In the genomic region with DNA sequence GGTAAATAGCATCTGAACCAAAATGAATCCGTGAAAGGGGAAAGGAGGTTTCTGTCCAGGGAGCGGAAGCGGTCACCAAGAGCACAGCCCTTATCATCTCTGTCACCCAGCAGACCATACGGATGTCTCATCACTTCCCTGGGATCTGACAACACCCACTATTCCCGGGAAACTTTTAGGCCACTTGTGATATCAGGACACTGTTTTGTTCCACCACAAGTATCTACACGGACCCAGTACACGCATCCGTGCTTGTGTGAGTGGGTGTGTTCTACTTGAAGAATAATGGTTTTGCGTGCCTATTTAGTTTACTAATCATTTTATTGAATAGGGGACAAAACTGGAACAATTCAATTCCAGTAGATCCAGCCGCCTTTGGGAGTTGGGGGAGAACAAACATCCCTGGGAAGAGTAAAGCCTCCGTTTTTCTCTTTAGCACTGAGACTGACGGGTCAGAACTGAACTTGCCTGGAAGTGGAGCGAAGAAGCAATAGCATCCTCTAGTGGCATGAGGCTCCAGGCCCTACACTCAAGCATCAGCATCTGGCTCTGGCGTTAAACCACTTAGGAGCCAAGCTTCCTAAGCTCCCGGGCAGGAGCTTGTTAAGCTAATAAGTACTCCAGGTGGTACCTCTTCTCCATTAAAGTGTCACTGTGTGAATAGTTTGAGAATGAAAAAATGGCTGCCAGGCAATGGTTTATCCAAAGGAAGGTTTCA, we compare ENCODE assay signal across 8 mouse cellular contexts. TPM values are rescaled to one million over a fixed set of nuclear protein-coding genes. Genes with fewer than 3 reads are reported as not detected.
DNase-seq lines count a peak whose midpoint lies in the region; ATAC-seq and TF ChIP-seq lines count a peak whose summit lies in the region.

No protein-coding gene starts in this region.

- no peak overlapping the region for H3K4me2 ChIP-seq in liver, embryonic 11.5 days
- H3K4me2 ChIP-seq in kidney, embryonic 14.5 days (replicated peaks; ENCODE audit: low read depth, low read length) = no peak overlapping the region
- no peak overlapping the region for H3K4me2 ChIP-seq in limb, embryonic 11.5 days (ENCODE audit: low read depth, severe bottlenecking)

- no peak for TF ChIP-seq POLR2A in liver, adult 2 months (IDR thresholded peaks at IDR 0.05; ENCODE audit: extremely low read depth, insufficient read depth, low read length)
- TF ChIP-seq POLR2A in heart, adult 2 months (IDR thresholded peaks at IDR 0.05; ENCODE audit: insufficient read depth, low read depth, low read length) = no peak

- peak; percentile 1 for DNase-seq in liver, adult 2 months (ENCODE audit: extremely low read depth, low read depth, low spot score)
- no peak for DNase-seq in liver, embryonic 11.5 days (ENCODE audit: low spot score)
- DNase-seq in cerebellum, postnatal 25 days = peak; percentile 52 to 68
- peak; percentile 31 to 32 for DNase-seq in heart, adult 2 months
- peak; percentile 53 for DNase-seq in limb, embryonic 11.5 days (ENCODE audit: low spot score)
- peak; percentile 66 for DNase-seq in retina, postnatal 1 day
- DNase-seq in thymus, postnatal 14 days = no peak

- H3K4me1 ChIP-seq in liver, adult 2 months (ENCODE audit: control insufficient read depth, insufficient read depth, low read length) = no peaks in the 10 kb centered on the region
- H3K4me1 ChIP-seq in liver, embryonic 11.5 days (replicated peaks; ENCODE audit: control insufficient read depth, insufficient read depth, low read length) = no peaks in the 10 kb centered on the region
- H3K4me1 ChIP-seq in heart, adult 2 months (ENCODE audit: control insufficient read depth, insufficient read depth, low read length) = no peaks in the 10 kb centered on the region
- no peaks in the 10 kb centered on the region for H3K4me1 ChIP-seq in kidney, embryonic 14.5 days (ENCODE audit: control insufficient read depth, insufficient read depth, low read length)
- no peaks in the 10 kb centered on the region for H3K4me1 ChIP-seq in limb, embryonic 11.5 days (ENCODE audit: control insufficient read depth, insufficient read depth, low read length)

- ATAC-seq in liver, embryonic 11.5 days (replicated peaks; ENCODE audit: low FRiP score) = no peak
- ATAC-seq in kidney, embryonic 14.5 days (ENCODE audit: low FRiP score, low TSS enrichment) = peak; percentile 71
- ATAC-seq in limb, embryonic 11.5 days (ENCODE audit: insufficient number of reproducible peaks, low FRiP score, low TSS enrichment, low read depth) = peak; percentile 39; the same call in 1 of the 2 replicates

- no peaks in the 10 kb centered on the region for H3K79me2 ChIP-seq in liver, adult 2 months (ENCODE audit: control insufficient read depth, insufficient read depth, low read length)
- no peaks in the 10 kb centered on the region for H3K79me2 ChIP-seq in heart, adult 2 months (replicated peaks; ENCODE audit: control insufficient read depth, insufficient read depth, low read length)

- peak; percentile 62; the same call in 1 of the 2 replicates for TF ChIP-seq CTCF in liver, adult 2 months (IDR thresholded peaks at IDR 0.05; ENCODE audit: low read depth, low read length)
- peak; percentile 75 for TF ChIP-seq CTCF in heart, adult 2 months (IDR thresholded peaks at IDR 0.05)

- no peak overlapping the region for H3K27ac ChIP-seq in liver, adult 2 months (replicated peaks; ENCODE audit: insufficient read depth, low read depth, low read length)
- H3K27ac ChIP-seq in liver, embryonic 11.5 days (ENCODE audit: low read depth, low read length) = no peak overlapping the region
- no peak overlapping the region for H3K27ac ChIP-seq in heart, adult 2 months
- H3K27ac ChIP-seq in kidney, embryonic 14.5 days (ENCODE audit: low read depth, low read length) = no peak overlapping the region
- H3K27ac ChIP-seq in limb, embryonic 11.5 days (replicated peaks; ENCODE audit: low read depth, low read length) = no peak overlapping the region

- intact Hi-C loops in heart, adult 2 months (cut with DNase I) = no loop called here

- H3K27me3 ChIP-seq in liver, adult 2 months (ENCODE audit: control insufficient read depth, insufficient read depth, low read length) = no peaks in the 10 kb centered on the region
- H3K27me3 ChIP-seq in liver, embryonic 11.5 days (replicated peaks; ENCODE audit: control insufficient read depth, insufficient read depth, low read length) = no peaks in the 10 kb centered on the region
- H3K27me3 ChIP-seq in heart, adult 2 months (ENCODE audit: control insufficient read depth, insufficient read depth, low read length) = no peaks in the 10 kb centered on the region
- H3K27me3 ChIP-seq in kidney, embryonic 14.5 days (ENCODE audit: control insufficient read depth, insufficient read depth, low read length) = no peaks in the 10 kb centered on the region
- H3K27me3 ChIP-seq in limb, embryonic 11.5 days (ENCODE audit: control insufficient read depth, insufficient read depth, low read length) = no peaks in the 10 kb centered on the region

- no peaks in the 10 kb centered on the region for H3K36me3 ChIP-seq in liver, adult 2 months (ENCODE audit: control insufficient read depth, insufficient read depth, low read length)
- no peaks in the 10 kb centered on the region for H3K36me3 ChIP-seq in liver, embryonic 11.5 days (ENCODE audit: control insufficient read depth, insufficient read depth, low read length)
- no peaks in the 10 kb centered on the region for H3K36me3 ChIP-seq in heart, adult 2 months (ENCODE audit: control insufficient read depth, insufficient read depth, low read length)
- H3K36me3 ChIP-seq in kidney, embryonic 14.5 days (ENCODE audit: control insufficient read depth, insufficient read depth, low read length) = no peaks in the 10 kb centered on the region
- H3K36me3 ChIP-seq in limb, embryonic 11.5 days (ENCODE audit: control insufficient read depth, insufficient read depth, low read length) = no peaks in the 10 kb centered on the region

- 51% methylated on average over 15 of the region's 15 CpGs for WGBS in liver, adult 2 months
- WGBS in liver, embryonic 11.5 days = 57% methylated on average over 15 of the region's 15 CpGs
- WGBS in heart, adult 2 months = 21% methylated on average over 15 of the region's 15 CpGs
- 57% methylated on average over 15 of the region's 15 CpGs for WGBS in kidney, embryonic 14.5 days
- 61% methylated on average over 15 of the region's 15 CpGs for WGBS in limb, embryonic 11.5 days

- 0 out of 2 replicates have a peak, but pooled peaks have one; percentile 29 for TF ChIP-seq EP300 in heart, adult 2 months (IDR thresholded peaks at IDR 0.05; ENCODE audit: insufficient read depth, low read depth, low read length)

- no peak overlapping the region for H3K4me3 ChIP-seq in liver, adult 2 months (ENCODE audit: insufficient read depth, low read depth, low read length)
- H3K4me3 ChIP-seq in liver, embryonic 11.5 days (ENCODE audit: low read depth, low read length) = no peak overlapping the region
- H3K4me3 ChIP-seq in heart, adult 2 months = no peak overlapping the region
- H3K4me3 ChIP-seq in kidney, embryonic 14.5 days (ENCODE audit: low read length) = no peak overlapping the region
- no peak overlapping the region for H3K4me3 ChIP-seq in limb, embryonic 11.5 days (ENCODE audit: low read depth, low read length)

- H3K9ac ChIP-seq in liver, adult 2 months (ENCODE audit: low read depth, low read length) = no peak overlapping the region
- no peak overlapping the region for H3K9ac ChIP-seq in liver, embryonic 11.5 days (ENCODE audit: low read depth, low read length)
- no peak overlapping the region for H3K9ac ChIP-seq in heart, adult 2 months (ENCODE audit: low read depth, low read length)
- no peak overlapping the region for H3K9ac ChIP-seq in kidney, embryonic 14.5 days (ENCODE audit: low read depth, low read length)
- H3K9ac ChIP-seq in limb, embryonic 11.5 days (ENCODE audit: low read length) = no peak overlapping the region

- H3K9me3 ChIP-seq in liver, embryonic 11.5 days (ENCODE audit: control insufficient read depth, low read length) = no peaks in the 10 kb centered on the region
- H3K9me3 ChIP-seq in kidney, embryonic 14.5 days (ENCODE audit: control insufficient read depth, low read length) = peaks cover 2% of the 10 kb centered on the region; the same call in 1 of the 2 replicates
- no peaks in the 10 kb centered on the region for H3K9me3 ChIP-seq in limb, embryonic 11.5 days (ENCODE audit: control insufficient read depth, low read length)

RNA-seq across cellular contexts. Expression of a gene that starts 5.4 kb away (rescaled TPM):
- 0.46 and 0.94 TPM in 2 replicates for total RNA-seq in liver, adult 2 months (2014; rRNA removed)
- polyA plus RNA-seq in liver, adult 2 months (2012; rRNA removed) = 0.11 and 0.22 TPM in 2 replicates
- 0.08 and 0.10 TPM in 2 replicates for polyA plus RNA-seq in liver, embryonic 11.5 days (2014; fragmentation: Nextera tagmentation; extraction: Ambion mirVana)
- 1 to 10 TPM; 1.8 to 5.7 TPM for total RNA-seq in heart, adult 2 months (2021)
- polyA plus RNA-seq in heart, adult 2 months (2012; rRNA removed) = 1.6 and 4.1 TPM in 2 replicates
- 0.09 TPM in 2 replicates for polyA plus RNA-seq in kidney, embryonic 14.5 days (2014; fragmentation: Nextera tagmentation; extraction: Ambion mirVana)
- 0.09 TPM in 1 of 2 replicates, not detected in the other for polyA plus RNA-seq in limb, embryonic 11.5 days (2014; fragmentation: Nextera tagmentation; extraction: Ambion mirVana)

RNA-seq across cellular contexts. Expression of a gene that starts 39.4 kb away (rescaled TPM):
- total RNA-seq in liver, adult 2 months (2014; rRNA removed) = 6.8 and 7.5 TPM in 2 replicates
- 2.5 TPM in 2 replicates for polyA plus RNA-seq in liver, adult 2 months (2012; rRNA removed)
- polyA plus RNA-seq in liver, embryonic 11.5 days (2014; fragmentation: Nextera tagmentation; extraction: Ambion mirVana) = 1.3 and 1.4 TPM in 2 replicates
- 1 to 10 TPM; 6.5 to 8.3 TPM for total RNA-seq in heart, adult 2 months (2021)
- 2.4 and 2.9 TPM in 2 replicates for polyA plus RNA-seq in heart, adult 2 months (2012; rRNA removed)
- polyA plus RNA-seq in kidney, embryonic 14.5 days (2014; fragmentation: Nextera tagmentation; extraction: Ambion mirVana) = 1.3 and 1.7 TPM in 2 replicates
- polyA plus RNA-seq in limb, embryonic 11.5 days (2014; fragmentation: Nextera tagmentation; extraction: Ambion mirVana) = 1.0 and 1.4 TPM in 2 replicates

RNA-seq across cellular contexts. Expression of a gene that starts 47.5 kb away (rescaled TPM):
- 386 and 436 TPM in 2 replicates for total RNA-seq in liver, adult 2 months (2014; rRNA removed)
- 282 and 301 TPM in 2 replicates for polyA plus RNA-seq in liver, adult 2 months (2012; rRNA removed)
- polyA plus RNA-seq in liver, embryonic 11.5 days (2014; fragmentation: Nextera tagmentation; extraction: Ambion mirVana) = 728 and 826 TPM in 2 replicates
- 100 to 1,000 TPM; 186 to 228 TPM for total RNA-seq in heart, adult 2 months (2021)
- polyA plus RNA-seq in heart, adult 2 months (2012; rRNA removed) = 382 and 405 TPM in 2 replicates
- polyA plus RNA-seq in kidney, embryonic 14.5 days (2014; fragmentation: Nextera tagmentation; extraction: Ambion mirVana) = 702 and 990 TPM in 2 replicates
- polyA plus RNA-seq in limb, embryonic 11.5 days (2014; fragmentation: Nextera tagmentation; extraction: Ambion mirVana) = 651 and 672 TPM in 2 replicates

Comparison
In these comparisons a context has a peak if more than half of its experiments do, and no peak if none do; other contexts are left out.
1. DNase-seq: peak in liver, adult 2 months (single experiment), cerebellum, postnatal 25 days (2 of 2), heart, adult 2 months (2 of 2), limb, embryonic 11.5 days (single experiment) and retina, postnatal 1 day (single experiment); none in liver, embryonic 11.5 days (single experiment) and thymus, postnatal 14 days (single experiment).